Mouse (Mus musculus) neutrophil, adult 5-6 weeks (primary cell): ENCODE results near the gene Rexo4. TPM values are rescaled to one million over a fixed set of nuclear protein-coding genes. Genes with fewer than 3 reads are reported as not detected.
A peak's percentile ranks its signal among the peaks of the same experiment; 100 is the strongest.

ENCODE experiments used
- ATAC-seq: fragments of 151-379, 151-347 bp; 2 replicates; pipeline ENCODE4 v1.8.0; 2017; ENCODE audit warnings: mild to moderate bottlenecking, moderate TSS enrichment; ENCODE audit not compliant: insufficient number of reproducible peaks, poor library complexity, low FRiP score, severe bottlenecking; ENCODE audit errors: extremely low read depth
- total RNA-seq: library from RNA; stranded (forward); fragments of 200-1000 nt; gene quantifications from 2 replicates; pipeline ENCODE4 v1.2.3, GENCODE M21; 2017

The Rexo4 gene
- total RNA-seq, 1 experiment from 2014 or later = 98.3 TPM

DNA sequence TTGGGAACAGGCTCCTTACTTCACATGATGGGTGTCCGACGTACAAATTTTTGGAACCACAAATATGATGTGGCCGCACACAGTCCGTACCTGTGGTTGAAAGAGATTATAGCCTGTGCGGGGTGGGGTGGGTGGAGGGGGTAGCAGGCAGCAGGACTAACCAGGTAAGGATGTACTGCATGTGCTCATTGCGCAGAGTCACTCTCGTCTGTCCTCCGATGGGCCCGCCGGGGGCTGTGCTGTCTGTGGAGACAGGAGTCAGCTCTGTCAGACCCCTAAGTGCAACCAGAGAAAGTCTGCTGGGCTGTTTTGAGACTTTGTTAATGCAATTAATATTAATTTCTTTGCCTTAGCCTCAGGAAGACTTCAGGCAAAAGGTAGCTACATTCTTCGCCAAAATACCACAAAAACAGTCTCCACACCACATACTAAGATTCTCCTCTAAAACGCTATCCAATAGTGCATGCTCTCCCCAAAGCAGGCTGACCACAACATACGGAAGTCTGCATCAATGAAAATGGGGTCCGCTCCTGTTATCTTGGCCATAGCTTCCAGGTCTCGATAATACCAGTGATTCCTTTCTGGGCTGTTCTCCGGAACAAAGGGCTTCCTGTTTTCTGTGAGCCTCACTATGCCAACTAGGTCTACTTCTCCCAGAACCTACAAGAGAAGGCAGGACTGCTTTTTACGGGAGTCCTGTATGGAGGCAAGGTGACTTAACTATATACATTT lies 50.6 kb downstream of the Rexo4 start:
- no peak for ATAC-seq

DNA sequence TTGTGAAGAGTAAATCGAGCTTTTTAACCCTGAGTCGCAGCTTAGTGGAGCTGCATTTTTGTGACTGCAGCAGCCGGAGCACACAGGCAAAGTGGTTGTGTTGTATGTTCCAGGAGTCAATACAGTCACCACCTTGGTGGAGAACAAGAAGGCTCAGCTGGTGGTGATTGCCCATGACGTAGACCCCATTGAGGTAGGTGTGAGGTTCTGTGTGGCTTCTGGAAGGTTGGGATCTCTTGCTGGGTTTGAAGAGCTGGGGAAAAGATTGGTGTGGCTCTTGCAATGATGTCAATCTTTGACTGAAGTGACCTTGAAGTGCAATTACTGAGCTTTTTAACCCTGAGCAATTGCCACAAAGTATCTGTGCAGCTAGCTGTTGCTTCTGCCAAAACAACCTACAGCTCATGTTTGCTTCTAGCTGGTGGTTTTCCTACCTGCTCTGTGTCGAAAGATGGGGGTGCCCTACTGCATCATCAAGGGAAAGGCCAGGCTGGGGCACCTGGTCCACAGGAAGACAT lies 51.9 kb downstream of the Rexo4 start:
- no peak for ATAC-seq

DNA sequence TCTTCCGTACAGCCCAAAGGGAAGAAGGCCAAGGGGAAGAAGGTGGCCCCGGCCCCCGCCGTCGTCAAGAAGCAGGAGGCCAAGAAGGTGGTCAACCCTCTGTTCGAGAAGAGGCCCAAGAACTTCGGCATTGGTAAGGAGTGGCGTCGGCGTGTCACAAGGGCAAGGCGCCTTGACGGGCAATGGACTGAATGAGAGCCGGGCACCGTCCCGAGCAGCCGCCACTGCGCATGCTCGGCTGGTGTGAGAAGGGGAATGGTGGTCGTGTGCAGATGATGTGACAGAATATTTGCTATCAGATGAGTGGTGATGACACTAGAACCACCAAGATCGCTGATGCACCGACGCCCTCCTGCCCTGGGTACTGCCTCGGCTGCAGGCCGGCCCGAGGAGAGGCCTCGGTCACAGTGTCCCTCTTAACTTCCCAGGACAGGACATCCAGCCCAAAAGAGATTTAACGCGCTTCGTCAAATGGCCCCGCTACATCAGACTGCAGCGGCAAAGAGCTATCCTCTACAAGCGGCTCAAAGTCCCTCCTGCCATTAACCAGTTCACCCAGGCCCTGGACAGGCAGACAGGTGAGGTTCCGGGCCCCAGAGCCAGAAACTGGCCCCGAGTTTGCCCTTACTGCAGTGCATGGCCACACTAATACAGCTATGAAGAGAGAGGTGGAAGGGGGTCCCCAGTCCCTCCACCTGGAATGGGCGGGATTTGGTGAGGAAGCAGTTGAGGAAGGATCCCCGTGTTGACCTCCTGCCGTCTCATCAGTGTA lies 53.0 kb downstream of the Rexo4 start:
- ATAC-seq = no peak

DNA sequence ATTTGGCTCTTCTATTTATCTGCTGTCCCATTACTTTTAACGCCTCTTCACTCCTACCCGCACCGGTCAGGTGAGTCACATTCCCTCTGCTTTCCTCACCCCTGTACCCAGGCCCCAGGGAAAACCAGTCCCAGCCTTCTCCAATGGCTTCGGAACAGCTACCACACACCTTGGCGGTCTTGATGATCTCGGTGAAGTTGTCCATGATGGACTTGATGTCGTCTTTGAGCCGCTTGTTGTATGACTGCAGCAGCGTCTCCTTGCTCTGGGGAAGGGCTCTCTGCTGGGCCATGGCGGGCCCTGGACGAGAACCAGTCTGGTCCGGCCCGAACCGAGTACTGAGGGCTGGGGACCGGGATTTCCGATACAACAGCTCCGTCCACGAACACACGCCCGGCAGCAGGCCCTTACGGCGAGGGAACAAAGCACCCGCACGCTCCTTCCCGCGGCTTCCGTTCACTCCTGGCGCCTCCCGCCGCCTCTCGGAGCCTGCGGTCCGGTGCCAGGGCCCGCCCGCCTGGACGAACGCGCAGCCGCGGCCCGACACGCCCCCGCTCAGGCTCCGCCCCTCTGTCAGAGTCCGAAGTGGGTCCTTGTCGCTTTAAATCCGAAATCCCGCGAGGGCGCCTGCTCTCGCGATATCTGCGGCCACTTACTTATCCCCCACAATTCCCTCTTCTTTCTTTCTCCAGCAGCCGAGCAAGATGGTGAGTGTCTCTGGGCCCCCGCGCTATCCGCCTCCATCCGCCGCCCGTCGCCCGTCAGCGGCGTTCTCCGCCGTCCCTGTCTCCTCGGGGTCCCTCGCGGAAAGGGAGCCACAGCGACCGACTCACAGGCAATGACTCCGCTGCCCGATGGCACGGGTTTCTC lies 53.8 kb downstream of the Rexo4 start, which contains the start of the genes Med22 and Rpl7a:
Gene Med22, minus strand, starts transcription at position 554 of the 870 bp plus-strand sequence.
Gene Rpl7a, plus strand, starts transcription at position 641 of the 870 bp plus-strand sequence.
- ATAC-seq = peak; percentile 82

DNA sequence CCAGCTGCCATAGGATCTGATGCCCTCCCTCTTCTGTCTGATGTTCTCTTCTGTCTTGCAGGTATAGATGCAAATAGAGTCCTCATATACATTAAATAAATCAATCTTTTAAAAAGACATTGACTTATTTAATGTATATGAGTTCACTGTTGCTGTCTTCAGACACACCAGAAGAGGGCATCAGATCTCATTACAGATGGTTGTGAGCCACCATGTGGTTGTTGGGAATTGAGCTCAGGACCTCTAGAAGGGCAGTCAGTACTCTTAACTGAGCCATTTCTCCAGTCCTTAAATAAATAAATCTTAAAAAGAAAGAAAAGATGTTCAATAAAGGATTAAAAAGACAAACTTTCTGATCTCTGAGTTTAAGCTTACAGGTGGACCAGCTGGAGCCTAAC lies 54.8 kb downstream of the Rexo4 start:
- no peak for ATAC-seq

DNA sequence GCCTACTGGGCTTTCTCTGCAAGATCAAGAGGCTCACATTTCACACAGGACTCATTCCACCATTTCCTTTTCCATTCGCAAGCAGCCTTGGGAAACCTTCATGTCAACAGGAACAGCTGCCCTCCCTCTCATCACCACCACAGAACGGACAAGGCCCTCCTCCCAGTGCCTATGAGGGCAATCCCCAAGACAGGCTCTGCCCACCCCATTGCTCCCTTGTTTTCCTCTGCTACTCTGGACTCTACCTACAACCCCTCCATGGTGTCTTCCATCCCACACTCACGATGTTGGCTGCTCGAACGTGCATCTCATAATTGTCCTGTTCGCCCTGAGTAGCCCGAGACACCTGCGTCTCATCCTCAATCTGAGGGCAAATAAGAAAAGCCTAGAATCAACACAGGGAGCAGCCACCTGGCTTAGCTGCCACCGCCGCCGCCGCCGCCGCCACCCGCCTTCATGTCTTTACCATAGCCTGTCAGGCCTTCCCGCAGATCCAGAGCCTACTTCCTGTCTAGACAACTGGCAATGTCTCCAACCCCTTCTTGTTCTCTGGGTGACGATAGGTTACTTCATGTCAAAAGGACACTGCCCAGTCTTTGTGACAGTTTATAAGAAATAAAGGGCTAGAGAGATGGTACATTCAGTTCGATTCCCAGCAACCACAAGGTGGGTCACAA lies 55.3 kb downstream of the Rexo4 start:
- no peak for ATAC-seq

DNA sequence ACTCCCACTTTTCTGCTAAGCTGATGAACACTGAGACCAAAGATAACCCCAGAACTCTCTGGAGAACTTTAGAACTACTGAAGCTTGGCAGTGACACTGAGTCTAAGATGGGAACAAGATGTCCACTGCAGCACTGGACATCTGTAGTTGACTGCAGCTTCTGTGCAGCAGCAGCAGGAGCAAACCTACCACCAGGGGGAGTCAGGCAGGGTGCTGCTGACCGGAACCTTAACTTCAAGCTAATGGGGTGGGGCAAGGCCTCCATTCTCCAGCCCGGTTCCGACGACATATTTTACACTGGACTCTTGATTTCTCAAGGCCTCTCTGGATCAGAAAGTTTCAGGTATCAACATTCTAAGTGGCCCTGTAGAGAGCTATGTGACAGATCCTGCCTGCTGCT lies 57.1 kb downstream of the Rexo4 start:
- ATAC-seq = no peak

DNA sequence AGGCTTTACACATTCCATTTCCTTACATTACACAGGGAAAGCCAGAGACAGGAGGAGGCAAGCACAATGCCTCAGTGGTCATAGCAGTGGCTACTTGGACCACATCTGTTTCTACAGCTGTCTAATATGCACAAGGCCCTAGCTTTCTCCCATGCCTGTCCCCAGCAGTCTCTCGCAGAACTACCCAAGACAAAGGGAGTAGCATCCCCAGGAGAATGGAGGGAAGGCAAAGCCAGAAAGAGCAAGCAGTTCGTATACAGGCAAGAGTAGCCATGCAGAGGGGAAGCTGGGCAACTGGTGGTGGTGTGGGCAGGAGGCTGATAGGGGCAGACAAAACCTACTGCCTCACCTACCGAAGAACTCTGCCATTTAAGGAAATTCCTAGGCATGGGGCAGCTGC lies 57.8 kb downstream of the Rexo4 start:
- ATAC-seq = no peak

DNA sequence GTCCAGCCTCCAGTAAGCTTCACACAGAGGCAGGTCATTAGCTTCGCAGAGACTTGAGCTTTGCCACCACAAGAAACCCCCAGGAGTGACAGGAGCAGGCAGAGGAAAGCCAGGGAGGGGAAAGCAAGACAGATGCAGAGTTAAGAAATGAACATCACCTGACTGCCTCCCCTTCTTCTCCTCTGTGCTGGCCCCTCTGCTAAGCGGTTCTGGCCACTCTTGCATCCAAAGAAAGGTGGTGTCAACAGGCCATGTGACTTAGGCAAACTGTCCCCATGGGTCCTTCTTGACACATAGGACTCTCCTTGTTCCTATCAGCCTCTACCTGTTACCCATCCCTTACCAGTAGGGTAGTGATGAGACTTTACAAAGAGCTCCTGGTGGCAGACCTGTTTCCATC lies 58.2 kb downstream of the Rexo4 start:
- ATAC-seq = no peak

Other genes starting within 250 kb of the Rexo4 start
- gene Abo, start 99.4 kb downstream of the Rexo4 start, total RNA-seq = not detected in 2 replicates
- gene Surf6, start 61.5 kb downstream of the Rexo4 start, total RNA-seq = 46.4 and 52.5 TPM in 2 replicates
- 10.6 and 13.3 TPM in 2 replicates for gene Med22, start 53.7 kb downstream of the Rexo4 start, total RNA-seq
- 711 and 793 TPM in 2 replicates for gene Rpl7a, start 53.6 kb downstream of the Rexo4 start, total RNA-seq
- 40.9 and 44.7 TPM in 2 replicates for gene Surf2, start 48.0 kb downstream of the Rexo4 start, total RNA-seq
- gene Surf1, start 47.9 kb downstream of the Rexo4 start, total RNA-seq = 74.5 and 91.8 TPM in 2 replicates
- gene Surf4, start 30.5 kb downstream of the Rexo4 start, total RNA-seq = 49.6 and 56.1 TPM in 2 replicates
- not detected in 2 replicates for gene Stkld1, start 30.3 kb downstream of the Rexo4 start, total RNA-seq
- gene Adamts13, start 9.0 kb upstream of the Rexo4 start, total RNA-seq = not detected in 2 replicates
- gene Cacfd1, start 45.5 kb upstream of the Rexo4 start, total RNA-seq = 16.9 and 22.8 TPM in 2 replicates
- gene Slc2a6, start 63.6 kb upstream of the Rexo4 start, total RNA-seq = 82.6 and 87.3 TPM in 2 replicates
- not detected in 2 replicates for gene Mymk, start 107.8 kb upstream of the Rexo4 start, total RNA-seq
- gene Adamtsl2, start 115.0 kb upstream of the Rexo4 start, total RNA-seq = not detected in 2 replicates
- gene Fam163b, start 178.1 kb upstream of the Rexo4 start, total RNA-seq = not detected in 2 replicates
- gene Dbh, start 200.8 kb upstream of the Rexo4 start, total RNA-seq = not detected in 2 replicates